Mouse (Mus musculus): ENCODE results near the gene B230104I21Rik. TPM values are rescaled to one million over a fixed set of nuclear protein-coding genes. Genes with fewer than 3 reads are reported as not detected.

Gene B230104I21Rik
- polyA plus RNA-seq, 1 experiment: not detected

DNA sequence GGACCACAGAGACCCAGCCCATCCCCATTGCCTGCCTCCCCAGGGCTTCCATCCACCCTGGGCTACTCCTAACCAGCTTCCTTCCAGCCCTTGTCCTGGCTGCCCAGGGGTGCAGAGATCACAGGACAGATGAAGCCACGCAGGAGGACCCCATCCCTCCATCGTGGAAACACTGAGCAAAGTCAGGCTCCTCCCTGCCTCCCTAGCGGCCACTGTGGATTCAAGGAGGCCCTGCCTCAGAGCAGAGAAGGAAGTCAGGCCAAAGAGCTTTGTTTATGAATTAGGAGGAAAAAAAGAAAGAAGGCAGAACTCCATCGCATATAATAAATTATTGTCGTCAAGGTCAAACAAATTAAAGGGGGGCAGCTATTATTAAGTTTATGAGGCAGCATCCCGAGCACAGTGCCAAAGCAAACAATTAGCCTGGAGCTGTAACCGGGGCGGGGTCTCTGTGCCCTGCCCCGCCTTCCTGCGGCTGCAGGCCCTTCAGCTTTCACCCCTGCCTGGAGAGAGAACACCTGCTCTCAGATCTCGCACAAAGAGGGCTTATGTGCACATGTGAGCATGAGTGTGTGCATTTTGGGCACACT lies 12.4 kb downstream of the B230104I21Rik start:
- DNase-seq (ENCODE audit: low read depth): no peak

DNA sequence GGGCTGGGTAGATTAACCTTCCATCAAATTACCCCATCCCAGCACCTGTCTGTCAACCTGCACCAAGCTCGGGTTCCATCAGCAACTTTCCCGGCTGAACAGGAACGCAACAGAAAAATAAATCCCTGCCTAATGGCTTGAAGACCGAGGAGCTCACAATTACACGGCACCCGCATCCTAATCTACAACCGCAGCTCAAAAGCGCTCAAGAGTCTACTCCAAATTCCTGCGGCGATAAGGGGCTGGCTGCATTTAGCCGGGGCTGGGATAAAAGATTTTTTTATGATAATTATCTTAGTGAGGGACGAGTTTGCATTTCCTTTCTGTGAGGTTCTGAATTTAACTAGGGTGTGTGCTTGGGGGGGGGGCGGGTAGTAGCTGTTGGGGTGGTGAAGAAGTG lies 16.3 kb downstream of the B230104I21Rik start:
- no peak for DNase-seq (ENCODE audit: low read depth)

DNA sequence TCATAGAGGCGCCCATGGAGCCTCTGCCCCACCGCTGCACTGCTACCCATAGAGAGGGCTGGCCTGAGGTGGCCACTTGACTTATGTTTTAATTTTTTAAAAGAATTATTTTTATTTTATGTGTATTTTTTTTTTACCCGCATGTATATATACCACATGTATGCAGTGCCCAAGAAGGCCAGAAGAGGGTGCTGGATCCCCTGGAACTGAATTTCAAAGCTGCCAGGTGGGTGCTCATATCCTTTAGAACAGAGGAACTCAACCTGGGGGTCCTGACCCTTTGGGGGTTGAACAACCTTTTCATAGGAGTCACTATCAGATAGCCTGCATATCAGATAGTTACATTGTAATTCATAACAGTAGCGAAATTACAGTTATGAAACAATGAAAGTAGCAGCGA lies 19.5 kb downstream of the B230104I21Rik start:
- no peak for DNase-seq (ENCODE audit: low read depth)

DNA sequence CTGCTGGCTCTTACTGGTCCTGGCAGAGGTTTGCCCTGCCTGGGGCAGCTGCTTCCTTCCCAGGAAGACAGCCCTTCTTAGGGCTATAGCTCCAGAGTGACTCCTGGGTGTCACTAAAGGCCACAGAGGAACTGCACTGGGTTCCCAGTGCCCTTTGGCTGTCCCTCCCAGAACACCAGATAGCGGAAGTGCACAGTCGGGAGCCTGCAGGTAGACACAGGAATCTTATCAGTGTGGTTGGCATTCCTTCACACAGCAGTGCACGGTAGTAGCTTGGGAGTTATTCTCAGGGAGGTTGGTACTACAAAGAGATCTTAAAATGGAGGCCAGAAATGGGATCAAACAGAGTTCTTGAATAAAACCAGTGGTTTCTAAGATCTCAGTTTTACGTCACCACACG lies 22.4 kb downstream of the B230104I21Rik start:
- no peak for DNase-seq (ENCODE audit: low read depth)

DNA sequence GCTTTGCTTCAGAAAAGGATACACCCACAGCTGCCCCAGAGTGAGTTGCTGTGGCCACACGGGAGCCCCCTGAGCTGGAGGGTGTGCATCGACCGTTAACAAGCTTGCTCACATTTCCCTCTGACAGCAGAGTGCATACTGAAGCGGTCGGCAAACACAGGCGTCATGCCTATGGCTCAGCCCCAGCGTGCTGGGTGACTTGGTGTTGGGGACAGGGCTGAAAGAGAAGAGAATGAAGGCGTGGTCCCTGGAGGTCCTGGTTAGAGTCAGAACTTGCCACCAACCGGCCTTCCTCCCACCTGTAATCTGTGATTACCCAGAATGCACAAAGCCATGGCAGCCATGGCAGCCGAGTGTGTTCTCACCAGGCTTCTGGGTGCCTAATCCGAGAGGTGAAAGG lies 22.9 kb downstream of the B230104I21Rik start:
- no peak for DNase-seq (ENCODE audit: low read depth)

DNA sequence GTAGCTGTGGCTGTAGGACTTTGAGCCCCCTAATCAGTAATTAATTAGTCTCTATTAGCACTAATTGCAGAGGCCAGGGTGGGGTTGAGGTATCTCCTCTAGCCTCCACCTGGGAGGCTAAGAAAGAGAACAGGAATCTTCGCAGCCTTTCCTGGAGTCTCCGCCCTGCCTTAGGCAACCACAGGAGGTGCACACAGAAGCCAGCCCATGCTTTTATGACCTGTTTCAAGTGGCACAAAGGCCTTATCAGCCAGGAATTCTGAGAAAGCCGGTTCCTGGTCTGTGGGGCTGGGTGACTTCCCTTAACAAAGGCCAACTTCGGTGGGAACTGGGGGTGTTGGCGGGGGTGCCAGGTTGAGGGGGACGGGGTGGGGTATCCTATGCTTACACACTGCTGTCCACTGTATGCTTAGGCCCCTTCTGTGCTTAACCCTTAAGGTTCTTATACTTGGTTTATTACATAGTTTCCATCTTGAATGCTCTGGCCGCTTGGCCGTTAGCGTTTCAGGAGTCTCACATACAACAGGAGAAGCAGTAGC lies 23.9 kb downstream of the B230104I21Rik start:
- no peak for DNase-seq (ENCODE audit: low read depth)

DNA sequence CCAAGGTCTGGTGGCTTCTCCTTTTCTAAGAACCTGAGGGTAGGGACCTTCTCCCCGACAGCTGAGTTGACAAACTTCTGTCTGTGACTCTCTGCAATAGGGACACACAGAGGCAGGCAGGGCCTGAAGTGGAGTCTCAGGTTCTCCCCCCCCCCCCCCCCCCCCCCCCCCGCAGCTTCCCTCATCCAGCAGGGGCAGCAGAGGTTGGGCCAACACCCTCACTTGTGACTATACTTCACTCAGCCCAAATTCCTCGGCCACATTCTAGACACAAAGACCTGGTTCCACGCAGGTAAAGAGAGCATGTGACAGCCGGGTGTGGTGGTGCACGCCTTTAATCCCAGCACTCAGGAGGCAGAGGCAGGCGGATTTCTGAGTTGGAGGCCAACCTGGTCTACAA lies 24.5 kb downstream of the B230104I21Rik start:
- DNase-seq (ENCODE audit: low read depth): no peak

DNA sequence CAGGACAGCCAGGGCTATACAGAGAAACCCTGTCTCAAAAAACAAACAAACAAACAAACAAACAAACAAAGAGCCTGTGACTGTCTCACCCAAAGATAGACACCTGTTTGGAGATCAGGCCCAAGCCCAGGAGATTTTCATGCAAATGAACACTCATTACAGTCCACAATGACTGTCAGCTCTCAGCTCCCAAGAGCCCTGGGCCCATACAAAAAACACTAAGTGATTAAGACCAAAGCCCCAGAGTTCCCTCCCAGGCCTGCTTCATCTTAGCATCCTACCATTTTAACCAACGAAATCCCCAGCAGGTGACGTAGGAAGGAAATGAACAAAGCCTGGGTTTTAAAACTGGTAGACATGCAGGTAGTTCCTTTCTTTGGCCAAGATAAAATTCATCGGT lies 24.9 kb downstream of the B230104I21Rik start:
- no peak for DNase-seq (ENCODE audit: low read depth)

DNA sequence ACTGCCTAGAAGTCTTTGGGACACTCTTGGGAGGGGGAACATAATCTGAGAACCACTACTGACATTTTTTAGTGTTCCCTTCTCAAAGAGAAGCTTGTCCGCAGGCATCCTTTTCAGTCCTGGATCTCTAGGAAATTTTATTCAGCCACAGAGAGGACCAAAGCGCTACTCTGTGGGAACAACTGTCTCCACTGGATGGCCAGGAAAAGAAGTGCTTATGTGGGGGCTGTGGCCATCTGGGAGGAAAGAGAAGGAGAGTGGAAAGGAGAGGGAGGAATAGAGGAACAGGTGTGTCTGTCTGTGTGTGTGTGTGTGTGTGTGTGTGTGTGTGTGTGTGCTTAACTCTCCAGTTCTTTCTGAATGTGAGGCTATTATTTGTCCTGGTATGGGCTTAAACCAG lies 28.8 kb downstream of the B230104I21Rik start:
- DNase-seq (ENCODE audit: low read depth): no peak

DNA sequence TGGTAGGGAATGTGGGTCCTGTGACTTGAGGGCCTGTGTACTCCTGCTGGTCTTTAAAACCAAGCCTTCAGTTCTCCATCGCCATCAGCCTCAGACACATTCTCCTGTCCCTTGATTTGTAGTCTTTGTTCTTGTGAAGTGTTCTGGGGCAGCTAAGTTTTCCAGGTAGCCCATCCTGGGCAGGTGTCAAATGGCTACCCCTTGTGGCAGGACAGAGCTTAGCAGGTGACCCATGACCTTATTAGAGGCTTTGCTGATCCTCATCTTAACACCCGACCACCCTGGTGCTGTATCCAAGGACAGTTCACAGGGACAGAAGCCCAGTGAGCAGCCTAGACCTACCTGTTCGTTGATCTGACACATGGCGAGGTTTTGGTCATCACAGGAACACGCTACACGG lies 30.9 kb downstream of the B230104I21Rik start:
- DNase-seq (ENCODE audit: low read depth): no peak

DNA sequence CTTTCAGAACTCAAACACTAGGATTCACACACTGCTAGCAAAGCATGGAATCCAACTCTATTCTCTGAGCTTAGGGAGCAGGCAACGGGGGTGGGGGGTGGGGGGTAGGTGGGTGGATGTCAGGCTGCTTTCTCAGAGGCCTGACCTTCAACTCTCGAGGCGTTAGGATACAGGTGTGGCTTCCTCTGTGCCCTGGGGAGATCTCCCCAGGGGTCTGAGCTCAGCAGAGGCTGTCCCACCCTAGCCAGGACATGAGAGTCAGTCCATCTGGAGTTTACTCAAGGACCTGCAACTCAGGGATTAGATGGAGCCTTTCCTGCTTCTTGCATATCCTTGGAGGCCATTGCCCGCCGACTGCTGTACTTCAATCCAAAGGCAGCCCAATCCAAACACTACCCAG lies 33.2 kb downstream of the B230104I21Rik start:
- no peak for DNase-seq (ENCODE audit: low read depth)

DNA sequence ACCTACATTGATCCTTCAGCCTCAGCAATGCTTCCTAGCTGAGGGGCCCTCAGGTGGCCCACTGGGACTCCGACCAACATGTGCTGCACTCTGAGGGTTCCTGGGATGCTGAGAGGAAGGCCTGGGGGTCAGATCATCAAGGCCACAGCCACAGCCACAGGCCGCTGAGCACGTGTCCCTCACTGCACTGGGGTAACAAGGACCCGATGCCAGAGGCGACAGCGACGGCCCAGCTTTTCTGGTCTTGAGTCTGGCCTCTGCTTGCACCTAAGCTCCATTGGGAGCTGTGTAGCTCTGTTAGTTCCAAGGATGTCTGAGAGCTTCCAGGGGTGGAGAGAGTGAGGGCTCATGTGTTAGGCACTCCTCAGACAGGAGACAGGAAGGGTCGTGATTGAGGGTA lies 34.9 kb downstream of the B230104I21Rik start:
- no peak for DNase-seq (ENCODE audit: low read depth)

DNA sequence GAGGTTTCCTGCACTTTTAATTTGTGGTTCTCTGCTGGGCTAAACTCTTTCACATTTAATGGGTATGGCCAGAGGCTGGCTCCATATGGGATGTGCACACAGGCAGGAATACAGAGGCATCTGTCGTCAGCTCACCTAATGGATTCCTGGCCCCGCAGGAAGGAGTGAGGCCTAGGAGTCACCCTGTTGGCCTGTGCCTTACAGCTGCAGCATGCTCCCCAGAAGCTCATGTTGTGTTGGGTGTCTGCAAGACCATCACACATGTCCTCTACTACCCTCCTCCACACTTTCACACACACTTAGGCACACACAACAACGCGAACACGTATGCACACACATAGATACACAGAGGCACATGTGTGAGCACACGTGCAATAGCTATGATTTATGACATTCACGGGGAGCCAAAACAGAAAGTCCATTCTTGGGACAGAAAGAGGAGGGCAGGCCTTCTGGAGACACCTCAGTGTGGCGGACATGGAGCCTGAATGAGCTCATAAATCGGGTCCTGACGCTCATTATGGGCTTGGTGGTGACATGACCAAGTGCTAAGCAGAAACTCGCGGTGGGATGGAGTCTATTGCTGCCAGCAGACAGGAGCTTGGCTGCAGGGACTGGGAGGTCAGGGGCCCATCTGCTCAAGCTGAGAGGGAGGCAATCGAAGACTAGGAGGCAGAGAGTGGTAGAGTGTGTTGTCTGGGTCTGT lies 35.8 kb downstream of the B230104I21Rik start:
- no peak for DNase-seq (ENCODE audit: low read depth)

DNA sequence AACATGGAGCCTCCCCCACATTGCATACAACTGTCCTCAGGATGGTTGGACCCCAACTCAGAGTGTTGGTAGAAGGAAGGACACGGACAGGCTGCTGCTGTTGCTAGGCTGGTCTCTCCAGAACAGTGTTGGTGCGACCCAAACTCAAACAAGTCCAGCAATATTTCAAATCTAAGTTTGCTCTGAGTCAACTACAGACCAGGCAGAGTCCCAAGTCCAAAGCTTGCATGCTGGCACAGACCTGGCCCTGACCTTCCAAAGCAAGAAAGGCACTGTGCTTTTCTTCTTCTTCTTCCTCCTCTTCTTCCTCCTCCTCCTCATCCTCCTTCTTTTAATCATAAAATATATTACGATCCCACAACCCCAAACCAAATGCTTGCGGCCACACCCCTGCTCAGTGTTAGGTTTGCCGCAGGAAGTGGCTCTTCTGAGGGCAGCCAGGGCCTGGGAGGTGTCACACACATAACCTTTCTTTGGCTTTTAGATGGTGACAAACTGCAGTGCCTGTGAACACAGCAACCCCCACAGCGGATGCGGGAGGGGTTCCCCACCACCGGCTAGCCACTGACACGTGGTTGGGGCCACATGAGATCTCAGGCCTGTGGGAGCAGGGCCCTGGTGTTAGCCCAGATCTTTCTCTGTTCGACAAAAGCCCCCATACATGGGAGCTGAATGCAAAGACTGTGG lies 40.2 kb downstream of the B230104I21Rik start:
- no peak for DNase-seq (ENCODE audit: low read depth)

DNA sequence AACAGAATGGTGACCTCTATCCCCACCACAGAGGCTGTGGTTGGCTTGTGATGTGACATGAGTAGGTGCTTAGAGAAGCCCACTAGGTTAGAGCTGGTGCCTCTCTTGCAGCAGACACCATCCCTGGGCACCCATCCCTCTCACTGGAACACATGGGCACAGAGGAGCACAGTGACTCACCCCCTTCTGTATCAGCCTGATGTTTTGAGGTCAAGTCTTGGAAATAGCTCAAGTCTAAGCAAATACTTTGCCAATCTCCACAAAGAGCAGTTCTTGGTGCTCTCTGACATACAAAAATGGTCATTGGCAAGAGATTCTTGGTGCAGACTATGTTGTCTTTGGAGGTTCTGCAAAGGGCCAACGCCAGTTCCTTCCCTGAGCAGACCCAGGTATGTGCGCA lies 42.9 kb downstream of the B230104I21Rik start:
- DNase-seq (ENCODE audit: low read depth): no peak

DNA sequence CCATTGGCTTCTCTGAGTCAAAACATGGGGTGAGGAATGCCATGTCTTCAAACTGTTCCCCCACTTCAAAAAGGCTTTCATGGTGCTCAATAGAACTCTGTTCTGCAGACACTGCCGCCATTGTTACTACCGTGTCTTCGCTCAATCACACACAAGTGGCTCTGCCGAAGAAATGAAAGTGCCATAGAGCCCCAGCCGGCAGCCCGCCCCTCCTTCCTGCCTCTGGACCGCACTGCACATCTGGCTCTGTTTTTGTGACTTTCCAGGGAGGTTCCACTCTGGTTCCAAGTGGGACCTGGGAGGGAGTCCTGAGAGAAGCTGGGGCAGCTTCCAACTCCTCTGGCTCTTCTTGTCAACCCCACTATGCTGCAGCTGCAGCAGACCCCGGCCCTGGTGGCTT lies 49.3 kb downstream of the B230104I21Rik start:
- DNase-seq (ENCODE audit: low read depth): no peak

DNA sequence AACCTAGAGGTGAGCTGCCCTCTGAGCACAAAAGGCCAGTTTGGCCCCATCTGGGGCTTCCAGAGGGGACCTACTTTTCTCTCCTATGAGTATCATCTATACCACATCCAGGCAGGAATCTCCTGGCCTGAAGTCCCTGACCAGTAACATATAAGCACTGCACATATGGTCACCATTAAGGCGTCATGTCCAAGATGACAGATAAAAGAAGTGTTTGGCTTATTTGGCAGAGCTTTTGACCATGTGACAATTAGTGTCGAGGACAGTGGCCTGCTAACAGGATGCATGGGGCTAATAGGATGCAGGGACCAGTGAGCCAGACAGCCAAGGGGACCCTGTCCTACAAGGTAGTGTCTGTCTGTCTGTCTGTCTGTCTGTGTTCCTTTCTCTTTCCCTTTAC lies 50.0 kb downstream of the B230104I21Rik start:
- DNase-seq (ENCODE audit: low read depth): no peak

DNA sequence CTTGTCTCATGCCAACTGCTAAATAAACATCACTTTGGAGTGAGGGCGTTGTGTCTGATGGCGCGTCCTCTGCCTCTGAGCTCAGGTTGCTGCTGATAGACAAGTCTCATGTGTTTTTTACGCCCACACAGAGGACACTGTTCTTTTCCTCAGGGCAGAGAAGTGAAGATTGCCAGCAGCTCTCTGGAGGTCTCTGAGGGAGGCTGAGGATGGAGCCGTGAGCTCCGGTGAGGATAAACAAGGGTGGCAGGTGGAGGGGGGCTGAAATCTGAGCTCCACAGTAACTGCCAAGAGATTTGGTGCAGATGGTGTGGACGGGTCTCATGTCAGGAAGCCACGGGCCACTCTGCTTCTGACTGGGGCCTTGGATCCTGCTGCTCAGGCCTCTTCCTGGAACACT lies 50.9 kb downstream of the B230104I21Rik start:
- DNase-seq (ENCODE audit: low read depth): no peak

DNA sequence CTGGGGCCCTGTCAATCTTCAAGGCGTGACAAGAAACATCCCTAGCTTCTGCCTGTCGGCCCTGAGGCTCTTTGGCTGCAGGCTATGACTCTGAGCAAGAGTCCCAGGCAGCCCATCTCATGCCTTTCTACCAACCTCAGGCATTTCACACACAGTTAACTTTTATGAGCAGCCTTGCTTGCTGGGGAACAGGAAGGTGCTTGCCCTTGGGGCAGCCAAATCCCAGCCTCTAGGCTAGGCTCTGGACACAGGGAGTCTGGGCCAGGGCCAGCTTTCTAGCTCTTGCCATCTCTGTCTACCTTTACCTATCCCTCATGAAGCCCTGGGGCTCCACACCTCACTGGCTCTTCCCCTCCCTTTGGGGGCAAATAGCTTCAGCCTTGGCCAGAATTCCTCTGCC lies 53.7 kb downstream of the B230104I21Rik start:
- no peak for DNase-seq (ENCODE audit: low read depth)

DNA sequence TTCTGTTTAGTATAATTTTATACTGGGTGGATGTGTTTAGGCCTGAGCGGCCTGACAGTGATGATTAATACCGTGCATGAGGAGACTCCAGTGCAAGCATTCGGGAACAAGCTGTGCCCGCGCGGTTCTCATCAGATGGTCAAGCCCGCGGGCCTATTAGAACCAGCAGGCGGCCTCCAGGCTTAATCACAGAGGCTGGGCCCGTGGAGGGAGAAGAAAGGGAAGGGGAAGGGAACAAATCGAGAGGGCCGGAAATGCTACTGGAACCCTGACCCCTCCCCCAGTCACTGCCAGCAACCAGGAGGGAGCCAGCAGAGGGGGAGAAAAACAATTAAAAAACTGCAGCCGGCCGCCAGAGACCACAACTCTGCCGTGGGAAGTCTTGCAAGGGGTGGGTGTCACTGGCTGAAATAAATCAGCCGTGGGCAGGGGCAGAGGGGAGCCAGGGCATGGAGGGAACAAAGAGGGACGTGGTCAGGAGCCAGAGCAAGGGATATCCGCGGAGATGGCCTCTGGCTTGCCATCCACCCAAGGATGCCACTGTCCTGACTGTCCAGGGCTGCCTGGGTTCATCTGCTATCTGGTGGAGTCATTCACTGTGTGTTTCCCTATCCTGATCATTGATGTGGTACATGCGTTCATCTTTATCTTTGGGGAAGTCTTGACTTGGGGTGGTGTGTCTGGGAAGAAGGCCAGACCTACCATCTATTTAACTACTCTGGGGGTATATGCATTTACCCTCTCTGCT lies 54.6 kb downstream of the B230104I21Rik start:
- no peak for DNase-seq (ENCODE audit: low read depth)

DNA sequence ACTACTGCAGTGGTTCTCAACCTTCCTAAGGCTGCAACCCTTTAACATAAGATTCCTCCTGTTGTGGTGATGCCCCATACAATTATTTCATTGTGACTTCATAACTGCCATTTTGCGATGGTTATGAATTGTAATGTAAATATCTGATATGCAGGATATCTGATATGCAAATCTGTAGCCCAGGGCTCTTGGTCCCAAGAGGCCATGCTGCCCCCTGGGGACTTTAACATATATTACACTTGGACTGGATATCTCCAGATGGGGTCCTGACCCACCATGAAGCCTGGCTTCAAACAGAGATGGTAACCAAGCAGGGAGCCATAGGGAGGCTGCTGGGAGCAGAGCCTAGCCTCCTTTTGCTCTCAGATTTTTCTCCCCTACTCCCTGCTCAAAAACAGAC lies 56.7 kb downstream of the B230104I21Rik start:
- no peak for DNase-seq (ENCODE audit: low read depth)
